Mouse (Mus musculus): ENCODE results near the gene Igfbp2.

GRCm38 (mm10) chr1:72872521-72872920 is 48.2 kb downstream of the Igfbp2 start:
- TF ChIP-seq CTCF (IDR thresholded peaks at IDR 0.05), result no peak
- TF ChIP-seq EP300 (IDR thresholded peaks at IDR 0.05), result no peak

Measured in lung, postnatal 0 days (tissue).